Mouse (Mus musculus): ENCODE measurements at regions not wholly inside any gene's neighbourhood (a gene's known extent, or its start where the extent isn't known, plus 50 kb on each side); places are given as distances from the start of the nearest gene placed in this dataset.

GRCm38 (mm10) chr3:21941596-21941995 is 134.9 kb upstream of the Tbl1xr1 start:
- TF ChIP-seq CTCF (IDR thresholded peaks at IDR 0.05) (no peak), EP300 (IDR thresholded peaks at IDR 0.05) (no peak)
